Mouse (Mus musculus): ENCODE data around the gene Nprl2.

DNA sequence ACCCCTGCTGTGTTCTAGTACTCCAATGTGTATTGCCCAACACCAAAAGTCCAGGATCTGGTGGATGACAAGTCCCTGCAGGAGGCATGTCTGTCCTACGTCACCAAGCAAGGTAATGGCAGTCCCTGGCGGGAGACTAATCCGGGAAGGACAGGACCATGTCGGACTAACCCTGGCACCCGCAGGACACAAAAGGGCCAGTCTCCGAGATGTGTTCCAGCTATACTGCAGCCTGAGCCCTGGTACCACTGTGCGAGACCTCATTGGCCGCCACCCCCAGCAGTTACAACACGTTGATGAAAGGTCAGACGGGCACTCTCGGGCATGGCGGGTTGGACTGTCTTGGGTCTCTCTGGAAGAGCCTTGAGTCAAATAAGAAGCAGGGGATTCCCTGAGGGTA, 2.7 kb downstream of the Nprl2 start:
- TF ChIP-seq GATA1 (IDR thresholded peaks at IDR 0.05; ENCODE audit: low read length) (no peak), TAL1 (IDR thresholded peaks at IDR 0.05; ENCODE audit: low read length) (no peak)
